Mouse (Mus musculus) neural tube, embryonic 11.5 days (tissue): ENCODE measurements around the gene Odaph. TPM values are rescaled to one million over a fixed set of nuclear protein-coding genes. Genes with fewer than 3 reads are reported as not detected.

Experiments
- ATAC-seq: fragments of 200-750 bp; cut with Nextera tagmentation; 2 replicates; pipeline ENCODE4 v1.8.0; 2017; ENCODE audit warnings: moderate number of reproducible peaks, mild to moderate bottlenecking, moderate TSS enrichment, moderate library complexity; ENCODE audit not compliant: insufficient read depth, low FRiP score, low TSS enrichment
- DNase-seq: peaks from one replicate; pipeline ENCODE4 v3.0.0-alpha.2; 2015; ENCODE audit warnings: low spot score
- H3K27ac ChIP-seq: fragments of 300-500 bp; sonication (generic); 2 replicates; pipeline ENCODE4 v1.5.1; 2014; ENCODE audit warnings: low read depth, mild to moderate bottlenecking, low read length
- H3K27me3 ChIP-seq: fragments of 300-500 bp; sonication (generic); 2 replicates; pipeline ENCODE4 v1.6.1; 2014; ENCODE audit warnings: mild to moderate bottlenecking, low read length, mixed read lengths; ENCODE audit not compliant: control insufficient read depth, insufficient read depth
- H3K36me3 ChIP-seq: fragments of 300-500 bp; sonication (generic); 2 replicates; pipeline ENCODE4 v1.6.1; 2014; ENCODE audit warnings: mild to moderate bottlenecking, low read length, moderate library complexity, mixed read lengths; ENCODE audit not compliant: control insufficient read depth, insufficient read depth
- H3K4me1 ChIP-seq: fragments of 300-500 bp; sonication (generic); 2 replicates; pipeline ENCODE4 v1.6.1; 2014; ENCODE audit warnings: low read length, mixed read lengths; ENCODE audit not compliant: control insufficient read depth, insufficient read depth
- H3K4me2 ChIP-seq: fragments of 300-500 bp; sonication (generic); 2 replicates; pipeline ENCODE4 v1.6.1; 2014; ENCODE audit warnings: low read depth, mild to moderate bottlenecking, moderate library complexity
- H3K4me3 ChIP-seq: fragments of 300-500 bp; sonication (generic); 2 replicates; pipeline ENCODE4 v1.5.1; 2014; ENCODE audit warnings: low read depth, low read length
- H3K9ac ChIP-seq: fragments of 300-500 bp; sonication (generic); 2 replicates; pipeline ENCODE4 v1.6.1; 2014; ENCODE audit warnings: mild to moderate bottlenecking, low read length
- H3K9me3 ChIP-seq: fragments of 300-500 bp; sonication (generic); 2 replicates; pipeline ENCODE4 v1.6.1; 2016; ENCODE audit warnings: low read length; ENCODE audit not compliant: control insufficient read depth
- WGBS: fragments of 180-500 bp; shearing (Covaris S2); extraction: QIAGEN DNeasy Blood & Tissue Kit; methylation state at CpG from one replicate; pipeline ENCODE4 v1.1.7; 2014; 5-methylcytosine and 5-hydroxymethylcytosine counted together
- polyA plus RNA-seq: library from polyadenylated mRNA; unstranded; fragments of >200 nt; fragmentation: Nextera tagmentation; extraction: Ambion mirVana; gene quantifications from 2 replicates; pipeline ENCODE4 v1.2.1, GENCODE M21; 2014

Odaph gene
- polyA plus RNA-seq, 1 experiment from 2014 or later, result not detected

DNA sequence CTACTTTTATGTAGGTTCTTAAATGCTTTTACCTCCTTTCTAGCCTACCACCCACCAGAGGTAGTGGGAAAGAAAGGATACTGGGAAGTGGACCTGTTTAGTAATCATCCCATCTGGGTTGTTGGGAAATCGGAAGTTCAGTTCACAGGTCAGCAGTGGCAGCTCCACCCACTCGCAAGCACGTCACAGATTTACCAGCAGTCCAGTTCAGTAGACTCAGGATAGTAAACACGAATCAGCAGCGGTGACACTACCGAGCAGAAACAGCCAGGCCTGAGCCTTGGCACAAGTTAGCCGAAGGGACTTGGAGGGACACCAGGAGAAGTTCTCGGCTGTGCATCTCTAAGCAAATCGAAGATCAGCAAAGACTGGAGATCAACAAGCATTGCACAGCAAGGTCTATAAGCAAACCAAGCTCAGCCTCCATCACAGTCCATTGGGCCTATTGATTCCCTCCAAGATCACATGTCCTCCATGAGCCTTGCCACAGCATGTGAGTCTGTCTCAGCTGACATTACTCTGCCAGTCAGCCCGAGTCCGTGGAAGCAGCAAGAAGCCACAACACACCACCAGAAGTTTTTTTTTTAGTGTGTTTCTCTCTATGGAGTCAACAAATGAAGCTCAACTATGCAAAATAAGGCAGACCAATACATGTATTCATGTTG is 6.0 kb upstream of the Odaph start:
- Histone ChIP-seq H3K9ac (no peak overlapping the region), H3K27ac (no peak overlapping the region), H3K4me2 (no peak overlapping the region), H3K4me1 (no peaks in the 10 kb centered on the region), H3K9me3 (no peaks in the 10 kb centered on the region), H3K36me3 (no peaks in the 10 kb centered on the region), H3K4me3 (no peak overlapping the region), H3K27me3 (no peaks in the 10 kb centered on the region)
- ATAC-seq, result no peak
- WGBS, result 89% methylated on average over 11 of the region's 11 CpGs
- no peak for DNase-seq

GRCm38 (mm10) chr5:91983490-91983889 is 3.8 kb upstream of the Odaph start:
- Histone ChIP-seq H3K4me2 (no peak overlapping the region), H3K27ac (no peak overlapping the region), H3K36me3 (no peaks in the 10 kb centered on the region), H3K27me3 (no peaks in the 10 kb centered on the region), H3K9me3 (no peaks in the 10 kb centered on the region), H3K4me1 (no peaks in the 10 kb centered on the region), H3K4me3 (no peak overlapping the region), H3K9ac (no peak overlapping the region)
- WGBS, result 82% methylated on average over 2 of the region's 2 CpGs
- no peak for ATAC-seq
- DNase-seq, result no peak

DNA sequence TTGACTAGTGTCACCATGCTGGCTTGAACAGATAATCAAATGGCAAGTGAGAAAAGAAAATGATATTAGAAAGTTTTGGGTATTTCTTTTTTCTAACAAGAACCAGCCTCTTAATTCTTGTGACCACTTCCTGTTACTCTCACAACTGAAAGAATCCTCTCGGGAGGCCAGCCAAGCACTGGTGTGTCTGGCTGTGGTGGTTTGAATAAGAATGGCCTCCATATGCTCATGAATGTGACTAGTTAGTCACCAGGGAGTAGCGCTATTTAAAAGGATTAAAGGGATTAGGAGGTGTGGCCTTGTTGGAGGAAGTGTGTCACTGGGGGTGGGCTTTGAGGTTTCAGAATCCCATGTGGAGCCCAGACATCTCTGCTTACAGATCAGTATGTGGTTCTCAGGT is 1.6 kb upstream of the Odaph start:
- no peak overlapping the region for H3K4me3 ChIP-seq
- ATAC-seq (no peak), DNase-seq (no peak)
- no peaks in the 10 kb centered on the region for H3K36me3 ChIP-seq
- H3K9ac ChIP-seq, result no peak overlapping the region
- WGBS, result 61% methylated on average over 2 of the region's 2 CpGs
- no peak overlapping the region for H3K4me2 ChIP-seq
- no peak overlapping the region for H3K27ac ChIP-seq
- H3K27me3 ChIP-seq, result no peaks in the 10 kb centered on the region
- H3K4me1 ChIP-seq, result no peaks in the 10 kb centered on the region
- no peaks in the 10 kb centered on the region for H3K9me3 ChIP-seq

DNA sequence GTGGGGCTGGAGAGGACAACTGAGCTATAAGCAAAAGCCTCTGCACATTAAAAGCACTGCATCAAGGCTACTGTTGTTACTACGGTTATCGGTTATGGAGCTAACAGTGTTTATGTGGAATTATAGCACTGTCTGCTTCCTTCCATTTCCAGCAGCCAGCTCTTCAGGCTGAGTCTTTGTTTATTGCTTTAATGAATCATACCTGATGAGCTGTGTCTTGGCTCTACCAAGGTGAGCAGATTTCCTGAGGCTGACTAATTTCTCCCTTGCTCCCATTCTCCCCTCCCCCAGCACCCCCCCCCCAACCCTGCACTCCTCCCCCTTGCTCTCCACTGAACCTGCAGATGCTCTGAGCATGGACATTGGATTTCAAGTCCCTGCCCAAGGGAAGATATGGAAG is 524 bp downstream of the Odaph start:
- WGBS, result 90% methylated on average over 2 of the region's 2 CpGs

GRCm38 (mm10) chr5:91989261-91989660 is 2.0 kb downstream of the Odaph start:
- ATAC-seq (no peak), DNase-seq (no peak)
- H3K36me3 ChIP-seq, result no peaks in the 10 kb centered on the region
- H3K27ac ChIP-seq, result no peak overlapping the region
- no peak overlapping the region for H3K4me3 ChIP-seq
- no peaks in the 10 kb centered on the region for H3K4me1 ChIP-seq
- H3K9me3 ChIP-seq, result no peaks in the 10 kb centered on the region
- no peaks in the 10 kb centered on the region for H3K27me3 ChIP-seq
- 83% methylated on average over 9 of the region's 9 CpGs for WGBS
- no peak overlapping the region for H3K4me2 ChIP-seq
- no peak overlapping the region for H3K9ac ChIP-seq

More for the DNA sequence above, 524 bp downstream of the Odaph start:
- H3K36me3 ChIP-seq, result no peaks in the 10 kb centered on the region
- H3K4me3 ChIP-seq, result no peak overlapping the region
- no peak for ATAC-seq
- no peak overlapping the region for H3K27ac ChIP-seq
- no peak for DNase-seq
- no peak overlapping the region for H3K4me2 ChIP-seq
- no peaks in the 10 kb centered on the region for H3K4me1 ChIP-seq
- no peak overlapping the region for H3K9ac ChIP-seq
- H3K9me3 ChIP-seq, result no peaks in the 10 kb centered on the region
- no peaks in the 10 kb centered on the region for H3K27me3 ChIP-seq

- Histone ChIP-seq H3K4me1 (no peaks in the 10 kb centered on the region), H3K9ac (no peak overlapping the region), H3K27ac (no peak overlapping the region), H3K36me3 (no peaks in the 10 kb centered on the region), H3K4me3 (no peak overlapping the region), H3K9me3 (no peaks in the 10 kb centered on the region), H3K4me2 (no peak overlapping the region), H3K27me3 (no peaks in the 10 kb centered on the region)
- DNase-seq, result no peak
- WGBS, result 71% methylated on average over 6 of the region's 6 CpGs
- no peak for ATAC-seq
Observed at GRCm38 (mm10) chr5:91991191-91991937, 4.1 kb downstream of the Odaph start.

DNA sequence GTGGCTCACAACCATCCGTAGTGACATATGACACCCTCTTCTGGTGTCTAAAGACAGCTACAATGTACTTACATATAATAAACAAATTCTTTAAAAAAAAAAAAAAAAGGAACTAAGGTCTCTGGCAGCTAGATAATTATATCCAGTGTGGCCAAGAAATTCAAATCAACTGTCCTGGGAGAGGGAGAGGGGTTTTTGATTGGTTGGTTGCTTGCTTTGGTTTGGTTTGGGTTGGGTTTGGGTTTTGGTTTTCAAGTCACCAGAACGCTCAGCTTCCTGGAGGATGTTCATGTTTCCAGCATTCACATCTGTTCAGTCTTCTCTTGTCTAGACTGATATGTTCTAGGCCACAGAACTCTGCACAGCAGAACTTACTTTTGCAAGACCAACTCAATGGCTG is 5.8 kb downstream of the Odaph start:
- Histone ChIP-seq H3K9me3 (no peaks in the 10 kb centered on the region), H3K27ac (no peak overlapping the region), H3K9ac (no peak overlapping the region), H3K4me2 (no peak overlapping the region), H3K4me1 (no peaks in the 10 kb centered on the region), H3K27me3 (no peaks in the 10 kb centered on the region), H3K36me3 (no peaks in the 10 kb centered on the region), H3K4me3 (no peak overlapping the region)
- 95% methylated on average over 2 of the region's 2 CpGs for WGBS
- ATAC-seq (no peak), DNase-seq (no peak)

- Histone ChIP-seq H3K9ac (no peak overlapping the region), H3K27me3 (no peaks in the 10 kb centered on the region), H3K4me2 (no peak overlapping the region), H3K9me3 (no peaks in the 10 kb centered on the region), H3K4me3 (no peak overlapping the region), H3K27ac (no peak overlapping the region), H3K4me1 (no peaks in the 10 kb centered on the region), H3K36me3 (no peaks in the 10 kb centered on the region)
- no peak for DNase-seq
- ATAC-seq, result no peak
- WGBS, result 70% methylated on average over 13 of the region's 13 CpGs
Observed at GRCm38 (mm10) chr5:91994546-91994945, 7.3 kb downstream of the Odaph start.

DNA sequence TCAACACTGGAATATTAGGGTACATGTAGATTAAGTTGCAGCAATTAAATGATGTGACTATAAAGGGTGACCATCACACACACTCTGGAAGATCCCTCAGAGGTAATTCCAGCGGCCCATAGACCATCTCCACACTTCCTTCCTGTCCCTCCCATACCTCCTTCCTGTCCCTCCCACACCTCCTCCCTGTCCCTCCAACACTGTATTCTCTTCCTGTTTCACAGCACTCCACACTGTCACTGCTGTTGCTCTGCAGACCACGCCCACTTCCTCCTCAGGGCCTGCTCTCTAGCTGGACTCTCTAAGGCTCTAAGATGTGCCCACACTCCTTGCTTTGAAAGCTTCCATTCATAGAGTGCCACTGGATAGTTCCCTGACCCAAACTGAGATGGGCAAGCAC is 13.5 kb downstream of the Odaph start:
- Histone ChIP-seq H3K27me3 (no peaks in the 10 kb centered on the region), H3K4me2 (no peak overlapping the region), H3K9me3 (no peaks in the 10 kb centered on the region), H3K27ac (no peak overlapping the region), H3K4me1 (no peaks in the 10 kb centered on the region), H3K9ac (no peak overlapping the region), H3K4me3 (no peak overlapping the region), H3K36me3 (no peaks in the 10 kb centered on the region)
- no peak for DNase-seq
- no peak for ATAC-seq
- 69% methylated on average over 2 of the region's 2 CpGs for WGBS
